Mouse (Mus musculus): ENCODE measurements around the gene Ccr9.

DNA sequence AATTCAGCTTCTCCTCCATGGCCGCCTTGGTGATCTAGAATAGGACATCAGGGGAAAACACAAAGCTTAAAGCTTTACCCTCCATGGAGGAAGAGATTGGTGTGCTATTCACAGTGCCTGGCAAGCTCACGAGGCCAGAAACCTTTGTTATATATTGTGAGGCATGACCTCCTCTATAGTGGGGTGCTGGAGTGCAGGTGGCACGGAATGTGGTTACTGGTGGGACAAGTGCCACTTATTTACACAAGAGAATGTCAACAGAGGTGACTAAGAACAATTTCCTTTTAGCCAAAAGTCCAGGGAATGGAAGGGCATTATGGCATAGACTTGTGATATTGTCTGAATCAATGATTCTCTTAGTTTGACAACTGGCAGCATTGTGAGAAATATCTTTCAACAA, 148.4 kb downstream of the Ccr9 start:
- no peak for TF ChIP-seq CTCF (conservative IDR thresholded peaks at IDR 0.05; ENCODE audit: low read length)
- no peak for TF ChIP-seq POU5F1 (IDR thresholded peaks at IDR 0.05; ENCODE audit: borderline replicate concordance, low read length)
- no peak for TF ChIP-seq NANOG (IDR thresholded peaks at IDR 0.05; ENCODE audit: borderline replicate concordance, low read length)
